Mouse (Mus musculus): ENCODE results near the gene Olfr509.
"Not testable (repeated sequence)": the region's sequence is repeated elsewhere in the genome, so short reads cannot be mapped to it uniquely, and the experiment has no call there.

Gene Olfr509

DNA sequence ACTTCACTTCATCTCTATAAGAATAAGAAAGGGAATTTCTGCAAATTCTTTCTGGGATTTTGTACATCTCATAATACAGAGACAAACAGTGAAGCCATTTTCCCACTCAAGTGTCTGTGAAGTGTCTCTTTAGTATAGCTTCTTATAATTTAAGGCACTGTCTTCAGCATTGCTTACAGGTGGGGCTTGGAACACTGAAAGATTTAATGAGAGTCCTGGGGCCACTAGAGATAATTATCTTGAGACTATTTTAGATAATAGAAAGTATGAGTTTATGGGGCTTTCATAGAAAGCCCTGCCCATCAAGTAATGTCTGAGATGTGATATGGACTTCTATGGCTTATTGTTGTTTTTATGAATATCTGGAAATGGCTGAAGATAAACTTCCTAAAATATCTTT is at the start of gene Olfr509:
Gene Olfr509, minus strand, starts transcription at position 101 of the 400 bp plus-strand sequence.
- no peak for DNase-seq (ENCODE audit: low read depth, low spot score)

DNA sequence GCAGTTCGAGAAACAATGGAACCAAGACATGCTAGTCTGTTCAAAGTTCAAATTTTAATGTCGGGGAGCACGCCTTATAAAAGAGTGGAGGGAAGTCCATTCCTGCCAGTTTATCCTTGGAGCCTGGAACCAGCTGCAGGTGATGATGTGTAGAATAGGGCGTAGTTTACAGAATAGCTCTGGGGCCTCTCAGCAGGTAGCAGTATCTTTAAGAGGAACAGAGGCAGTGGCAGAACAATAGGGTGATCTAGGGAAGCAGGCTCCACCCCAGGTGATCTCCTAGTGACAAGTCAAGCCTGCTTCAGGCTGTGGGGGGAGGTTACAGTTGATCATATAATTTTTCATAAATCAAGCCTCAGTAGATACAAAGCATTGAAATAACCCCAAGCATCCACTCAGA is 27.2 kb upstream of the Olfr509 start:
- no peak for DNase-seq (ENCODE audit: low read depth, low spot score)

DNA sequence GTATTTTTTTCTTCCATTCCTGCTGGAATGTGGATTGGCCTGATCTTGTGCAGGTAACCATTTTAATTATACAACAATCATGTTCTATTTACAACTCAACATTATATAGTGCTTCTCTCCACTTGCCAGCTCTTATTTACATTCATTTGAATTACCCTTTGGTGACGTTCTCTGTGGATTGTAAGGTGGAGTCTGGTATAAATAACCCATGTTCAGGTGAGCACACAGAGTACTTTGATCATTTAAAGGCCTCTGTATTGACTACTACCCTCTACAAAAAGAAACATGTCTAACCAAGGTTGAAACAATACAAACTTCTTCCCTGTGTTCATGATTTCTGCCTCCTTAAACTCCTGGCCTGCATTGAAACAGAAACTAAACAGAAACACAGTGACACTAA is 19.4 kb upstream of the Olfr509 start:
- no peak for DNase-seq (ENCODE audit: low read depth, low spot score)

DNA sequence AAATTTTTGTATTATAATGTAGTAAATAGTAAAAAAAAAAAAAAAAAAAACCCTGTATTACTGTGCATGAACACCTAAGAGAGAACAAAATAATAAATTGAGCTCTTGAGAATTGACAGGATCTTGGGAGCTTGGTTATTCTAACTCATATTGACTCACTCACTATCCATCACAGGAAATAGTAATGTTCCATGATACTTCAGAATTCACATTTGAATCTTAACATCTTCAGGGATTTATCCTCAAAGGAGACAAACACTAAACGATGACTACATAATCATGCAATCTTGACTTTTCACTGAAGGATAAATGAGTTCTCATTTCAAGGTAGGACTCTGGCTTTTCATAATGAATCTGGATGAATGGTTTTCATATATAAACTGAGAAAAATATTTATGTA is 14.4 kb upstream of the Olfr509 start, which contains the start of gene Olfr510:
Gene Olfr510, plus strand, starts transcription at position 301 of the 400 bp plus-strand sequence.
- DNase-seq (ENCODE audit: low read depth, low spot score): no peak

DNA sequence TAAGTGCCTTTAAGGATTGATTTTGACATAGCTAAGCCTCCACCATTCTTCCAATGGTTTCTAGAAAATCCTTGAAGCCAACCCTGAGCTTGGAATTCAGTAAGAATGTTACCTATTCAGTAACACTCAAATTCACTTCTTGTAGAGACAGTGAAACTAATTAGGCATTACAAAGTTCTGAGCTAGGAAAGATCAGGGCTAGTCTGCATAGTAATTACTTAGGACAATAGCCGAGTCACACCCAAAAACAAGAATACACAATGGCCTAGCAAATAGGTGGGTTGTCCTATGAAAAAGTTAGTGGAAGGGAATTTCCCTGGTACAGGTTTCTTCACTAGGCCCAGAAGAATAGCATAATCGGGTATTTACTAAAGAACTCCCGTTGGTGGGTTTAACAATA is 10.7 kb upstream of the Olfr509 start:
- DNase-seq (ENCODE audit: low read depth, low spot score): no peak

DNA sequence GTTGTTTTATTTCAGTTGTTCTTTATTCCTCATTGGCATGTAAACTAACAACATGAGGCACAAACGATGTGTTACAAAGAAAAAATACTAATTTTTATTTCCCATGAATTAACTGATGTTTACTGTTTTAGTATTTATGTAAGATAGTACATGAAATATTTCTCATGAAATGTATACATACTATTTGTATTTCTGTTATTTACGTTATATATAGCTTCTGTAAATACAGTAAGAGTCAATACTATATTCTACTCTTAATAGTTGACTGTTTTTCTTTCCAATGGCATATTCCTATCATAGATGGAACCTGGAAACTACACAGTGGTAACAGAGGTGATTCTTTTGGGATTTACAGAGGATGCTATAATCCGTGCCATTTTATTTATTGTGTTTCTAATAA is 22.0 kb downstream of the Olfr509 start, which contains the start of gene Olfr508:
Gene Olfr508, plus strand, starts transcription at position 301 of the 400 bp plus-strand sequence.
- DNase-seq (ENCODE audit: low read depth, low spot score): no peak

DNA sequence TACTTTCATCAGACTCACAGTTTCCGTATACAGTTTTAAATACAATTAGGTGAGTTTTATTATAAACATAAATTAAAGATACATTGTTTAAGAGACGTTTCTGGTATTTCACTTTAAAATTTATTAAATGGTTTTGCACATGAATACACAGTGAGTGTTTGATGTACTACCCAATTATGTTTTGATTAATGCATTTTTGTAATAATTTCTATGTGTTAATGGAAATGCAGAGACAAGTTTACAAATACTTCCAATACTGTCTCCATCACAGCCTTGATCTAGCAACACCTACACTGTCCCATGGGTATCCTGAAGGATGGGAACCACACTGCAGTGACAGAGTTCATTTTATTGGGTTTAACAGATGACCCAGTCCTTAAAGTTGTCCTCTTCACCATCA is 30.2 kb downstream of the Olfr509 start, which contains the start of gene Olfr507:
Gene Olfr507, plus strand, starts transcription at position 301 of the 400 bp plus-strand sequence.
- no peak for DNase-seq (ENCODE audit: low read depth, low spot score)

DNA sequence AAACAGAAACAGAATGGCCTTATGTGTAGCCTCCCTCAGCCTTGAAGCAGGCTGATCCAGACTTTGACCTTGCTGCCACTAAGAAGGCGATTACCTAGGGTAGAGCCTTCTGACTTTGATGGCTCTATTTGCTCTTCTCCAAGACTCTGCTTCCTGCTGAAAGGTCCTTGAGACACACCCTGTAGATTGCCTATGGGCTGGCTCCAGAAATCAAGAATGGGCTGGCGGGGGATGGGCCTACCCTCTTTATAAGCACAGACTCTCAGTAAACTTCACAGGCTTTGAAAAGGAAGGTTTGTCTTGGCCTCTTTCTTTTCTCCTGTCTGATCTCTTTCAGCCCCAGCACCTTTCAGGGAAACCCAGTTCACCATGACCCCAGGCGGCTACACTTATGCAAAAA is 34.9 kb downstream of the Olfr509 start:
- DNase-seq (ENCODE audit: low read depth, low spot score): not testable (repeated sequence)

DNA sequence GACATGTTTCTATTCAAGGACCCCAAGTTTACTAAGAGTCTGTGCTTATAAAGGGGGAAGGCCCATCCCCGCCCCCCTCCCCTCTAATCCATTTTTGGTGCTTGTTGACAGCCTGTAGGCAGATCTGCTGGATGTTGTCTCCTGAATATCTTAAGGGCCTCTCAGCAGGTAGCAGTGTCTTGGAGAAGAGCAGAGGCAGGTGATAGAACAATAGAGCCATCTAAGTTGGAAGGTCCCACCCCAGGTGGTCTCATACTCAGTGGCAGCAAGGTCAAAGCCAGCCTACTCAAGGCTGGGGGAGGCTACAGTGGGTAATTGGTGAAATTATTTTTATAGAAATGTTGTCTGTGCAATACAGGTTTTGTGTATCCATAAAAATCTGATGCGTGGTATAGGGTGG is 37.6 kb downstream of the Olfr509 start:
- no peak for DNase-seq (ENCODE audit: low read depth, low spot score)

DNA sequence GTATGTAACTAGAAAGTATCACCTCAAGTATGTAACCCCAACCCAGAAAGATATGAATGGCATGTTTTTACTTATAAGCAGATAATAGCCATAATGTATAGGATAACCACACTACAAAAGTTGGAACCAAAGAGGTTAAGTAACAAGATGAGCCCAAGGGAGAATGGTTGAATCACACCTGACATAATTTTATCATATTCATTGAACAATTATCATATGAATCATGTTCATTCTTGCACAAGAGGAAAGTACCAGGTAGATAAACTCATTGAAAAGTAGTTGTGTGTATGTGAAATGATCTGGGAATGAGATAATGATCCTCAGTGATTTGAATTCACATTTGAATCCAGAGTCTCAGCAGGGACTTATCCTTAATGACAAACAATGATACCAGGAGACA is 41.2 kb downstream of the Olfr509 start, which contains the start of gene Olfr506:
Gene Olfr506, plus strand, starts transcription at position 301 of the 400 bp plus-strand sequence.
- DNase-seq (ENCODE audit: low read depth, low spot score): no peak

DNA sequence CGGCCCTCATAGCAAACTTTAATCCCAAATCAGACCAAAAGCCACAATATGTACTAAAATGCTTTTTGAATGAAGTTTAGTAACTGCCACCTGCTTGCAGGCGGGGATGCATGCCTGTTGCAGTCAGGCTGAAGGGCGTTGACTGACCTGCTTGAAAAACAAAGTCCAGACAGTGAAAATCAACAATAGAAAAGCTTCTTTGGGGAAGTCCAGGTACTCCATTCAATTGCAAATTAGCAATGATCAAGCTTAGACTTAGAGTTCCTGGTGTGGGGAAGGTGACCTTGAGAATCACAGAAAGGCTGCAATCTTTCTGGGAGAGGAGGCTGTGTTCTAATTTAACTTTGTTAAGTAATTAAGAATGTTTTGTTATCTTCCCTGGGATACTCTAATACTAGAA is 49.8 kb downstream of the Olfr509 start:
- DNase-seq (ENCODE audit: low read depth, low spot score): not testable (repeated sequence)
